Mouse (Mus musculus) ovary, postnatal 10 days (tissue): ENCODE data around the gene Hdac7.

Experiments
- DNase-seq: peaks from one replicate; pipeline ENCODE4 v3.0.0; 2022; ENCODE audit warnings: low spot score

The Hdac7 gene

GRCm38 (mm10) chr15:97787799-97788667 lies 56.3 kb downstream of the Hdac7 start:
- DNase-seq = no peak

GRCm38 (mm10) chr15:97787148-97787798 lies 57.0 kb downstream of the Hdac7 start:
- no peak for DNase-seq

GRCm38 (mm10) chr15:97786412-97787112 lies 57.7 kb downstream of the Hdac7 start:
- no peak for DNase-seq

GRCm38 (mm10) chr15:97785731-97786411 lies 58.4 kb downstream of the Hdac7 start:
- DNase-seq = no peak

- no peak for DNase-seq
Measured at GRCm38 (mm10) chr15:97784561-97785161, 59.6 kb downstream of the Hdac7 start.

- DNase-seq = peak; percentile 78
Measured at GRCm38 (mm10) chr15:97784092-97784559, 60.2 kb downstream of the Hdac7 start.

- peak; percentile 53 for DNase-seq
Measured at GRCm38 (mm10) chr15:97782749-97783105, 61.6 kb downstream of the Hdac7 start.

- DNase-seq = no peak
Measured at GRCm38 (mm10) chr15:97781961-97782748, 62.1 kb downstream of the Hdac7 start.

GRCm38 (mm10) chr15:97780611-97781031 lies 63.7 kb downstream of the Hdac7 start:
- DNase-seq = no peak

- DNase-seq = no peak
Measured at GRCm38 (mm10) chr15:97779576-97779975, 64.7 kb downstream of the Hdac7 start.

- DNase-seq = no peak
Measured at GRCm38 (mm10) chr15:97778311-97779098, 65.8 kb downstream of the Hdac7 start, which contains the start of gene Slc48a1. TSS of gene Slc48a1 (plus strand) at chr15:97778520.

GRCm38 (mm10) chr15:97776919-97777318 lies 67.4 kb downstream of the Hdac7 start:
- no peak for DNase-seq

GRCm38 (mm10) chr15:97776514-97776913 lies 67.8 kb downstream of the Hdac7 start:
- no peak for DNase-seq

GRCm38 (mm10) chr15:97773961-97774370 lies 70.3 kb downstream of the Hdac7 start:
- DNase-seq = no peak

GRCm38 (mm10) chr15:97773108-97773507 lies 71.2 kb downstream of the Hdac7 start:
- no peak for DNase-seq

- DNase-seq = no peak
Measured at GRCm38 (mm10) chr15:97770280-97770679, 74.0 kb downstream of the Hdac7 start.

- DNase-seq = no peak
Measured at GRCm38 (mm10) chr15:97768192-97768591, 76.1 kb downstream of the Hdac7 start.

- peak; percentile 74 for DNase-seq
Measured at GRCm38 (mm10) chr15:97767280-97768186, 76.8 kb downstream of the Hdac7 start, which contains the start of gene Rapgef3. TSS of gene Rapgef3 (minus strand) at chr15:97767972.
